Mouse (Mus musculus): Measurements from ENCODE around the gene Fut2.

DNA sequence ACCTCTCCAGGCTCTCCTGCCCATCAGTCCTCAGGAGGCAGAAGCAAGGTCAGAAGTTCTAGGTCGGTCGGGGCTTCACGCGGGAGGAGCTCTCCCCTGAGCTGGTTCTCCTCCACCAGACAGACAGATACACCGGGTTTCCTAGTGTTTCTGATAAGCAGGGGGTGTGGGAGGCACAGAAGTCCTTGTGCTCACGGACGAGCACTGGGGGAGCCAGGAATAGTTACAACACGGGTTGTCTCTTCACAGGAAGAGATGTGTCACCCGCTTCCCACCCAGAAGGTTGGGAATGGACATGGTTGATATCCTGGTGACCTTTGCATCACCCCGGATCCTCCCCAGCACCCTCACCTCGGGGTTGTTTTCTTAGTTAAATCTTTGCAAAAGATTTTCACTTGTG lies 23.6 kb upstream of the Fut2 start:
- TF ChIP-seq CHD2 (IDR thresholded peaks at IDR 0.05; ENCODE audit: low read depth, low read length) (no peak), MAFK (IDR thresholded peaks at IDR 0.05; ENCODE audit: insufficient read depth, low read depth, low read length) (no peak), ZC3H11A (IDR thresholded peaks at IDR 0.05; ENCODE audit: borderline replicate concordance, low read depth, low read length) (no peak), HCFC1 (IDR thresholded peaks at IDR 0.05; ENCODE audit: borderline replicate concordance, insufficient read depth, low read length) (no peak), ZNF384 (IDR thresholded peaks at IDR 0.05; ENCODE audit: low read depth, low read length) (no peak)
